Mouse (Mus musculus) spleen, adult 12 weeks (tissue): ENCODE measurements around the gene Atp8a1.

Experiments
- DNase-seq: peaks from one replicate; pipeline ENCODE4 v3.0.0; 2022; ENCODE audit warnings: low spot score

The Atp8a1 gene

GRCm38 (mm10) chr5:67768708-67769107 lies 78.5 kb downstream of the Atp8a1 start:
- DNase-seq, result no peak

- no peak for DNase-seq
Observed at GRCm38 (mm10) chr5:67764798-67765197, 82.4 kb downstream of the Atp8a1 start.

GRCm38 (mm10) chr5:67758126-67758525 lies 89.1 kb downstream of the Atp8a1 start:
- DNase-seq, result no peak

- DNase-seq, result peak; percentile 19
Observed at GRCm38 (mm10) chr5:67756138-67756537, 91.1 kb downstream of the Atp8a1 start.

- no peak for DNase-seq
Observed at GRCm38 (mm10) chr5:67753057-67753456, 94.2 kb downstream of the Atp8a1 start.

GRCm38 (mm10) chr5:67752629-67753028 lies 94.6 kb downstream of the Atp8a1 start:
- DNase-seq, result no peak

- DNase-seq, result no peak
Observed at GRCm38 (mm10) chr5:67752007-67752406, 95.2 kb downstream of the Atp8a1 start.

GRCm38 (mm10) chr5:67739261-67739660 lies 108.0 kb downstream of the Atp8a1 start:
- DNase-seq, result no peak

GRCm38 (mm10) chr5:67738133-67738532 lies 109.1 kb downstream of the Atp8a1 start:
- DNase-seq, result no peak

- no peak for DNase-seq
Observed at GRCm38 (mm10) chr5:67735771-67736170, 111.5 kb downstream of the Atp8a1 start.

GRCm38 (mm10) chr5:67733551-67734258 lies 113.5 kb downstream of the Atp8a1 start:
- no peak for DNase-seq

- DNase-seq, result no peak
Observed at GRCm38 (mm10) chr5:67733150-67733549, 114.1 kb downstream of the Atp8a1 start.

- DNase-seq, result no peak
Observed at GRCm38 (mm10) chr5:67727755-67728154, 119.5 kb downstream of the Atp8a1 start.

- no peak for DNase-seq
Observed at GRCm38 (mm10) chr5:67726810-67727209, 120.4 kb downstream of the Atp8a1 start.

GRCm38 (mm10) chr5:67701641-67702040 lies 145.6 kb downstream of the Atp8a1 start:
- DNase-seq, result no peak

- no peak for DNase-seq
Observed at GRCm38 (mm10) chr5:67699418-67699817, 147.8 kb downstream of the Atp8a1 start.

- no peak for DNase-seq
Observed at GRCm38 (mm10) chr5:67698176-67698575, 149.1 kb downstream of the Atp8a1 start.

- no peak for DNase-seq
Observed at GRCm38 (mm10) chr5:67696741-67697596, 150.3 kb downstream of the Atp8a1 start.

GRCm38 (mm10) chr5:67695055-67695710 lies 152.1 kb downstream of the Atp8a1 start:
- DNase-seq, result no peak

GRCm38 (mm10) chr5:67690336-67690735 lies 156.9 kb downstream of the Atp8a1 start:
- no peak for DNase-seq

- DNase-seq, result no peak
Observed at GRCm38 (mm10) chr5:67688001-67688400, 159.2 kb downstream of the Atp8a1 start.

GRCm38 (mm10) chr5:67685906-67686305 lies 161.3 kb downstream of the Atp8a1 start:
- no peak for DNase-seq

- DNase-seq, result no peak
Observed at GRCm38 (mm10) chr5:67685461-67685860, 161.8 kb downstream of the Atp8a1 start.
